Mouse (Mus musculus) spleen, postnatal 4 days (tissue): ENCODE data around the gene Wdr66.

Experiments used
- DNase-seq, 2 experiments: peaks; one replicate each; pipeline ENCODE4 v3.0.0; 2022; ENCODE audit warnings: low spot score in 2 of 2

Gene Wdr66

DNA sequence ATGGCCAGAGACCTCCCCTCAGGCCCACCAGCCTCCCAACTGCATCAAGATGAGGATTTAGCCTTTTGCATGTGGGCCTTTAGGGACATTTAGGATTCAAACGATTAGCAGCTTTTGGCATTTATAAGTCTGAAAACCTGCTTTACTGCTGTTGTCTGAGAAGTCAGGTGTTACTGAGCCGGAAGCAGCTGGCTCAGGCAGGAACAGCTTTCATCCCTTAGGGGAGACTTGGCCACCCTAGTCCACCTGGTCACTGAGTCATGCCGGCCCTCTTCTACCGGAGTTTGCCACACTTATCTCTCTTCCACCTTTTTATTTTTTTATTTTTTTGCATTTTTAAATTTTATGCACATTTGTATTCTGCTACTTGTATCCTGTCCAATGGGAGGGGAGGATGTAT lies 105.4 kb downstream of the Wdr66 start:
- no peak for DNase-seq

- no peak for DNase-seq
Measured at GRCm38 (mm10) chr5:123359431-123359830, 107.5 kb downstream of the Wdr66 start.

GRCm38 (mm10) chr5:123362911-123363310 lies 111.0 kb downstream of the Wdr66 start:
- DNase-seq, result no peak

GRCm38 (mm10) chr5:123364302-123364971 lies 112.5 kb downstream of the Wdr66 start:
- no peak for DNase-seq

GRCm38 (mm10) chr5:123368869-123369488 lies 117.1 kb downstream of the Wdr66 start:
- DNase-seq, result no peak

GRCm38 (mm10) chr5:123370049-123370448 lies 118.1 kb downstream of the Wdr66 start:
- DNase-seq, result no peak

- no peak for DNase-seq
Measured at GRCm38 (mm10) chr5:123375262-123375661, 123.4 kb downstream of the Wdr66 start.

DNA sequence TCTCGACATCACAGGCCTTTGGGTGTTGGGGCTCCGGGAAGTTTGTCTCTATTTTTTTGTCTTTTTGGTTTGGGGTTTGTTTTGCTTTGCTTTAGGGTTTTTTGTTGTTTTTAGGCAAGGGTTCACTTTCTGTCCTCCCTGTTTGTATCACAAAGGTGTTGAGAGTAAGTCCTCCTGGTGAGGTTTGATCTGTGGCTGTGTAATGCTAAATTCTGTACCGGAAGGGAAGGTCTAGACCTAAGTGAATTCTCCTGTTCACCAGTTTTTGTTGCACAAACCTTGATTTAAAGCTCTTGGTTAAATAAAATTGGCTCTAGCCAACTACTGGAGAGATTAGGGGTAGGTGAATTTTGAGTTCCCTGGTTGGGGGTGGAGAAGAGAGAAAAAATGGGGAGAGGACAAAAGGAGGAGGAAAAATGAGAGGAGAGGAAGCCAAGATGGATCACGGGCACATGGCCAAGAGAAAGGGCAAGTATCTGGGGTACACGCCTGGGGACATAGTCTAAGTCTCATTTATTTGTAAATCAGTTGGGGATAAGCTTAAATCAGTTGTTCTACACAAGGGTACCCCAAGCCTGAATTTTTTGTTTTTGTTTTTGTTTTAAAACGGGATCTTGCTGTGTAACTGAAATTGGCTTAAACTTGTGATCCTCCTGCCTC lies 124.0 kb downstream of the Wdr66 start:
- DNase-seq, result no peak

- DNase-seq, result no peak
Measured at GRCm38 (mm10) chr5:123376569-123376968, 124.7 kb downstream of the Wdr66 start.
